Mouse (Mus musculus) kidney, embryonic 14.5 days (tissue): ENCODE measurements around the gene Uty. TPM values are rescaled to one million over a fixed set of nuclear protein-coding genes. Genes with fewer than 3 reads are reported as not detected.

Source experiments
- ATAC-seq: fragments of 200-750 bp; cut with Nextera tagmentation; 2 replicates; pipeline ENCODE4 v1.8.0; 2017; ENCODE audit warnings: moderate number of reproducible peaks, mild to moderate bottlenecking, moderate TSS enrichment, moderate library complexity; ENCODE audit not compliant: low FRiP score, low TSS enrichment
- H3K27ac ChIP-seq: fragments of 300-500 bp; sonication (generic); 2 replicates; pipeline ENCODE4 v1.5.1; 2014; ENCODE audit warnings: low read depth, mild to moderate bottlenecking, low read length, moderate library complexity, mixed read lengths
- H3K27me3 ChIP-seq: fragments of 300-500 bp; sonication (generic); 2 replicates; pipeline ENCODE4 v1.6.1; 2014; ENCODE audit warnings: mild to moderate bottlenecking, low read length; ENCODE audit not compliant: control insufficient read depth, insufficient read depth
- H3K36me3 ChIP-seq: fragments of 300-500 bp; sonication (generic); 2 replicates; pipeline ENCODE4 v1.6.1; 2014; ENCODE audit warnings: low read length, mixed read lengths; ENCODE audit not compliant: control insufficient read depth, insufficient read depth
- H3K4me1 ChIP-seq: fragments of 300-500 bp; sonication (generic); 2 replicates; pipeline ENCODE4 v1.6.1; 2014; ENCODE audit warnings: low read length, mixed read lengths; ENCODE audit not compliant: control insufficient read depth, insufficient read depth
- H3K4me2 ChIP-seq: fragments of 300-500 bp; sonication (generic); replicated peaks from 2 replicates; pipeline ENCODE4 v1.6.1; 2014; ENCODE audit warnings: low read depth, mild to moderate bottlenecking, low read length
- H3K4me3 ChIP-seq: fragments of 300-500 bp; sonication (generic); 2 replicates; pipeline ENCODE4 v1.5.1; 2014; ENCODE audit warnings: mild to moderate bottlenecking, low read length
- H3K9ac ChIP-seq: fragments of 300-500 bp; sonication (generic); 2 replicates; pipeline ENCODE4 v1.6.1; 2014; ENCODE audit warnings: low read depth, mild to moderate bottlenecking, low read length, moderate library complexity
- H3K9me3 ChIP-seq: fragments of 300-500 bp; sonication (generic); 2 replicates; pipeline ENCODE4 v1.6.1; 2016; ENCODE audit warnings: low read length; ENCODE audit not compliant: control insufficient read depth
- WGBS: fragments of 180-500 bp; shearing (Covaris S2); extraction: QIAGEN DNeasy Blood & Tissue Kit; methylation state at CpG from one replicate; pipeline ENCODE4 v1.1.7; 2014; 5-methylcytosine and 5-hydroxymethylcytosine counted together
- polyA plus RNA-seq: library from polyadenylated mRNA; unstranded; fragments of >200 nt; fragmentation: Nextera tagmentation; extraction: Ambion mirVana; gene quantifications from 2 replicates; pipeline ENCODE4 v1.2.1, GENCODE M21; 2014

Uty gene
- polyA plus RNA-seq, 1 experiment from 2014 or later, result 31.0 TPM

- H3K4me2 ChIP-seq, result no peak overlapping the region
- H3K9ac ChIP-seq, result no peak overlapping the region
- no peaks in the 10 kb centered on the region for H3K9me3 ChIP-seq
- no peaks in the 10 kb centered on the region for H3K36me3 ChIP-seq
- H3K27me3 ChIP-seq, result no peaks in the 10 kb centered on the region
- H3K4me1 ChIP-seq, result no peaks in the 10 kb centered on the region
- no peak overlapping the region for H3K27ac ChIP-seq
- no peak overlapping the region for H3K4me3 ChIP-seq
- no peak for ATAC-seq
Observed at GRCm38 (mm10) chrY:1163054-1163453, 82.5 kb downstream of the Uty start.

GRCm38 (mm10) chrY:1116153-1116552 lies 129.4 kb downstream of the Uty start:
- Histone ChIP-seq H3K27me3 (no peaks in the 10 kb centered on the region), H3K36me3 (no peaks in the 10 kb centered on the region), H3K4me3 (no peak overlapping the region), H3K4me1 (no peaks in the 10 kb centered on the region), H3K9me3 (no peaks in the 10 kb centered on the region), H3K4me2 (no peak overlapping the region), H3K9ac (no peak overlapping the region), H3K27ac (no peak overlapping the region)
- 83% methylated on average over 3 of the region's 5 CpGs for WGBS
- no peak for ATAC-seq

DNA sequence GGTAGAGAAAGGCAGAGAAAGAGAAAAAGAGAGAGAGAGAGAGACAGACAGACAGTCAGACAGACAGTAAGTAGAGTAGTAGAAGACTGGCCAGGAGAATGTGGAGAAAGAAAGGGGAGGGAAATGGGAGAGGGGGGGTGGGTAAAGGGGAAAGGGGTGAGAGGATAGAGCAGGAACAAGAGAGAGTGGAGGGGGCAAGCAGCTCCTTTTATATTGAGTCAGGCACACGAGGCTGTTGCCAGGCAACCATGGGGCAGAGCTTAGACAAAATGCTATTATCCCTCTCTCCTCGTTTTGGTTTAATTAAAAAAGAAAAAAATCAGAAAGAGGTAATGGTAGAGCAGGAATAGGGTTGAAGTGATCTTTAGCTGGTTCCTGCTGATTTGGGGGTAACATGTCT lies 131.5 kb downstream of the Uty start:
- Histone ChIP-seq H3K9ac (no peak overlapping the region), H3K27me3 (no peaks in the 10 kb centered on the region), H3K27ac (no peak overlapping the region), H3K9me3 (no peaks in the 10 kb centered on the region), H3K36me3 (no peaks in the 10 kb centered on the region), H3K4me3 (no peak overlapping the region), H3K4me1 (no peaks in the 10 kb centered on the region), H3K4me2 (no peak overlapping the region)
- ATAC-seq, result no peak
- no CpG with 5 or more reads among the region's 2 CpGs for WGBS

Other genes starting within 250 kb of the Uty start
- 54.6 TPM in 1 of 2 replicates, not detected in the other for gene Eif2s3y, start 235.2 kb downstream of the Uty start, polyA plus RNA-seq
- 47.8 TPM in 1 of 2 replicates, not detected in the other for gene Ddx3y, start 40.9 kb upstream of the Uty start, polyA plus RNA-seq
- not detected in 2 replicates for gene Usp9y, start 214.0 kb upstream of the Uty start, polyA plus RNA-seq